Mouse (Mus musculus): ENCODE results near the gene Zbtb46.

Zbtb46 gene

GRCm38 (mm10) chr2:181401497-181401896, 57.7 kb downstream of the Zbtb46 start:
- no peak for DNase-seq (ENCODE audit: low spot score)

GRCm38 (mm10) chr2:181397207-181397761, 61.9 kb downstream of the Zbtb46 start:
- peak; percentile 17 for DNase-seq (ENCODE audit: low spot score)

- peak; percentile 26 for DNase-seq (ENCODE audit: low spot score)
These were observed 65.1 kb downstream of the Zbtb46 start for GRCm38 (mm10) chr2:181394086-181394485.

DNA sequence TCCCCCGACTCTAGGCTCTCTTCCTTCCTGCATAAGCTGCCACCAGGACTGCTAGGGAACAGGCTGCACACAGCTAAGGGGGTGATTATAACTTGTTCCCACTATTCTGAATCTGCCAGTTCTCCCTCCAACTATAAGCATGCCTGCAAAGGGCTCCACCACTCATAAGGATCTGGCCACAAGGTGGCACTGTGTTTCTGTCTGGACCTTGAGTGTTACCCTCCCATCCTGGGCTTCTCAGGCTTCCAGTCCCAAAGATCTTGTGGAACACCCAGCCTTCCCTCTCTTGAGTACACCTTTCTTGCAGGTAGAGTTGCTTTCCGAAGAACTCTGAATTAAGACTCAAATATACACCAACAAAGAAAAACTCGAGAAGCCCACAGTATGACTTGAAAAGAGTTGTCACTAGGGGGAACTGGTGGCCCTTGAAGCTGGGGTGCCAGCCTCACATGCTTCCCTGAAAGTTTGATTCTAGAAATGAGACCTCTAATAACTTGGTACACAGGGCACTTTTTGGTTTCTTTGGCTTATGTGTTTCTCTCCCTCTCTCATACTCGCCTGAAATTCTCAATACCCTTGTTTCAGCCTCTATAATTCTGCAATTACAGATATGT, 66.5 kb downstream of the Zbtb46 start:
- DNase-seq (ENCODE audit: low spot score) = peak; percentile 68

DNA sequence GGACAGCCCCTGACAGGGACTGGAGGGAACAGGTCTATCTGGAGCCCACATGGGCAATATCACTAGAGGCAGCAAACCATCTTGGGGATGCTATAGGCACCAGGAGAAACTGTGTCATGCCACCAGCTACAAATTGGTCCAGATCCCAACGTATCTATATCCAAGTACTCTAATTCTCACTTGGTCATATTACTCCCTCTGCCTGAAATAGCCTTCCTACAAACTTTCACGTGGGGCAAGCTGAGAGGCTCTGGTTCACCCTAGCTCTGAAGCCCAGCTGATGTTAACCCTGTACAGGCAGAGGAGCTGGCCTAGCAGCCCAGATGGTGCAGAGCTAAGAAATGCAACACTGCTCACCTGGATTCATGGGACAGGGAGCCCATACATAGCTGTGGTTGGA, 67.7 kb downstream of the Zbtb46 start:
- DNase-seq (ENCODE audit: low spot score) = no peak

DNA sequence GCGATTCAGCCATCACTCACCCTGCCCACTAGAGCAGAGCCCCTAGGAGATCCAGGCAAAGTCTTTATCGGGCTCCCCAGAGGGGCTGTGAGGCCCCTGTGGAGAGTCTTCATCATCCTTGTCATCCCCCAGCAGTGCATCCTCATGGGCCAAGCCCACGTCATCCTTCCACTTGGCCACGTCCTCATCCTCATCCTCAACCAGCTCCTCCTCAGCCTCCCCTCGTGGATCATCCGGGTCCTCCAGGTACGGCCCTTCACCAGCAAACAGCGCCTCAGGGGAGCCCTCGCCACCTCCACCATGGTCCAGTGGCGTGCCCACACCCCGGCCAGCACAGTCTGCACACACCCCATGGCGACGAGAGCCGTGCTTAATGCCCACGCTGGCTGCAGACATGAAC, 68.2 kb downstream of the Zbtb46 start:
- DNase-seq (ENCODE audit: low spot score) = no peak

DNA sequence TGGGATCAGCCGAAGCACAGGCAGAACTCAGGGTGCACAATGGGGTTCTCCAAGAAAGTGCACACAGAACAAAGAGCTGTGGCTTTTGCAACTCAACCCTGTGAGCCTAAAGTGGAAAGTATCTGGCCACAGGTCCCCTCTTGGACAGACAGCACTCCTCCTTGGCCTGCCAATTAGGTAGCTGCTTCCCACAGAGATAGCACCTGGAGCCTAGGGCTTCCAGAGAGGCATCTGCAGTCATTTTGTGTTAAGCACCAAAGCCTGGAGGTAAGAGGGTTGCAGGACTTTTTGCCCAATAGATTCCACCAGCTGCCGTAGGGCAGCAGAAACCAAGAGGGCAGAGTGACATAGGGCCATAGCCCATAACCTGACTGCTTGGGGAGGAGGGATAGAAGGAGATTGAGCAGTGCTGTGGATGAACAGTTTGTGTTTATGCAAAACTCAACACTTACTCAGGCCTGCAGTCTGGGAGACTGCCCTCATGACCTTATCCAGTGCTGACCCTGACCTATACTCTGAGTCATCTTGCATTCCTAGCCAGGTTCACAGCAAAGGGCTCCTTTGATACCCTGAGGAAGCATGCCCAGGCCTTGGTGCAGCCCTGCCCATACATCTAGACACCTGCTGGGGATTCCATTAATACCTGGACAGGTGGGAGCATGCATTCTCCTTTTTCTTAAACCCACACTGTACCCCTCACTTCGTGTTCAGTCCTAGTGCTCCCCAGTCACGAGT, 68.9 kb downstream of the Zbtb46 start:
- DNase-seq (ENCODE audit: low spot score) = no peak

GRCm38 (mm10) chr2:181386663-181387210, 72.5 kb downstream of the Zbtb46 start:
- no peak for DNase-seq (ENCODE audit: low spot score)

DNA sequence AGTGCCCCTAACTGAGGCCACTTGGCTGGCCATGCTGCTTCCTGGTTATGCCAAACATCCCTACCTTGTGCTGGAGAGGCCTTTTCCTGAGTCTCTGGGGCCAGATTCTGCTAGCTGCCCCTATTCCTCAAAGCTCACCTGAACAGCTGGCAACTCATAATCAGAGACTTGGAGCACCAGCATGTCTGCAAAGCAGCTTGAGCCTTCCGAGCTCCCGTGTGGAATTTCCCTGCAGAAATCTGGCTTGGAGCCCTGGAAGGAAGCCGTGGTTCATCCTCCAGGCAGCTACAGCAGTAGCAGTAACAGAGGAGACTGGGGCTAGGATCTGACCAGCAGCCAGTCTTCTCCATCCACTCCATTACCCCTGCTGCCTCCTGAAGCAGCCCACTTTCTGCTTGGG, 73.3 kb downstream of the Zbtb46 start:
- no peak for DNase-seq (ENCODE audit: low spot score)

GRCm38 (mm10) chr2:181384919-181385391, 74.3 kb downstream of the Zbtb46 start:
- peak; percentile 22 for DNase-seq (ENCODE audit: low spot score)

- DNase-seq (ENCODE audit: low spot score) = no peak
These were observed 74.8 kb downstream of the Zbtb46 start for GRCm38 (mm10) chr2:181384463-181384862.

DNA sequence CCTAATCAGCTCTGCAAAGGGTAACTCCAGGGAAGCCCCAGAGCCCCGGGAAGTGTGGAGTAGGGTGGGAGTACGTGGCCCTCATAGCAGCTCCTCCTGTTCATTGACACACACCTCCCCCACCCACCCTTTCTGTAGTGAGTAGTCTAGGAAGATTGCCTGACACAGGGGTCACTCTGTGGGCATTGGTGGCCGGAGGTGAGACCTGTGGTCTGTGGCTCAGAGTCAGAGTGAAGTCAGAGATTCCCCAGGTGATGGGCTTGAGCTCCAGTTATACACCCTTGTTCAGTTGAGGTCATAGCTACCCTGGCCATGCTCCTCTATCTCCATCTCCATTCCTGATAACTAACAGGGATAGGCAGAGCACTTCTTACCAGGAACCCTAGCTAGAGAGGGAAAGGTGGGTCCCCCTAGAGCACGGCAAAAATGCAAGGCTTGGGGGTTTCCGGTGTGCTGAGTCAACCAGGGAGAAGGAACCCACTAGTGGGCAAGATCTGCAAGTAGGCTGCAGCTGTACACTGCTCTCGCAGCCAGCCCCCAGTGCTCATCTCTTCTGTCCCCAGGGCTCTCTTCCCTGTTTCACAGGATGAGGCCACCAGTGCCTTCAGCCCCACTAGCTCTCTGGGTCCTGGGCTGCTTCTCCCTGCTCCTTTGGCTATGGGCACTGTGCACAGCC, 77.5 kb downstream of the Zbtb46 start:
- DNase-seq (ENCODE audit: low spot score) = no peak

DNA sequence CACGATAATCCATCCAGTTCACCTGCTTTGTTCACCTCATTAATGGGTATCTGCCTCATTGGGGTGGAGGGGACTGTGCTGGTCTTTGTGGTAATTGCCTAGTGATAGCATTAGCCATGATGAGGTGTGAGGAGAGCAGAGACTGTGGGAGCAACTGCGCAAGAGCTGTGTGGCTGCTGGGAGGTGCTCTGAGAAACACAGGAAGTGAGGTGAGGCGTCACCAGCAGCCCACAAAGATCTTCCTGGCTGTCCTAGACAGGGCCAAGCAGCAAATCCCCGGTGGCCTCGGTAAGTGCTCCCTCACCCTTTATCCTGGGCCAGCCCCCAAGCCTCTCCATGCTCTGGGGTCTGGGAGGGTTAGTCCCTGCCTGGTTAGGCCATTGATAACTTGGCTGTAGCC, 78.1 kb downstream of the Zbtb46 start:
- no peak for DNase-seq (ENCODE audit: low spot score)

DNA sequence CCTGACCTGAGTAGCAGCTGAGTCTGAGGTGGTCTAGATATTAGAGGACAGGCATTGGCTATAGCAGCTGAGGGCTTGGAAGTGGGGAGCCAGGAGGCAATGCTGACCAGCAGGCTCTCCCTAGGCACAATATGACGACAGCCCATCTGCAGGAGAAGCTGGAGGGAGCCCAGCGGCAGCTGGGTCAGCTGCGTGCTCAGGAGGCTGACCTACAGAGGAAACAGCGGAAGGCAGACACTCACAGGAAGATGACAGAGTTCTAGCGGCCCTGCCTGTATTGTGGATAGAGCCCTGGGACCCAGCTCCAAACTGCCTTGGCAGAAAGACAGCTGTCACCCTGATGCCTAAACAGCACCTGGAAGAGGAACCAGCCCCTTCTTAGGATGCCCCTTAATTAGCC, 79.0 kb downstream of the Zbtb46 start:
- no peak for DNase-seq (ENCODE audit: low spot score)

DNA sequence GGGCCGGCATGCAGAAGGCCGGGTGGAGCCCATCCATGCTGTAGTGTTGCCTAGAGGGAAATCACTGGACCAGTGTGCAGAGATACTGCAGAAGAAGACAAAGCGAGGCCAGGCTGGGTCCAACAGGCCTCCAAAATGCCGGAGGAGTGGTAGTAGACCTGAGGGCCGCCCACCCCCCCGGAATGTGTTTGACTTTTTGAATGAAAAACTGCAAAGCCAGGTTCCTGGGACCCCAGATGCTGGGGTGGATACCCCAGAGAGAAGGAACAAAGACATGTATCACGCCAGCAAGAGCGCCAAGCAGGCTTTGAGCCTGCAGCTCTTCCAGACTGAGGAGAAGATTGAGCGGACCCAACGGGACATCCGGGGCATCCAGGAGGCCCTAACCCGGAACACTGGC, 79.4 kb downstream of the Zbtb46 start, which contains the start of gene Lime1:
TSS of gene Lime1 (plus strand) at position 301 of the 400 bp plus-strand sequence.
- DNase-seq (ENCODE audit: low spot score) = no peak

GRCm38 (mm10) chr2:181378701-181379100, 80.5 kb downstream of the Zbtb46 start:
- no peak for DNase-seq (ENCODE audit: low spot score)

- no peak for DNase-seq (ENCODE audit: low spot score)
These were observed 82.0 kb downstream of the Zbtb46 start for GRCm38 (mm10) chr2:181377230-181377629.

DNA sequence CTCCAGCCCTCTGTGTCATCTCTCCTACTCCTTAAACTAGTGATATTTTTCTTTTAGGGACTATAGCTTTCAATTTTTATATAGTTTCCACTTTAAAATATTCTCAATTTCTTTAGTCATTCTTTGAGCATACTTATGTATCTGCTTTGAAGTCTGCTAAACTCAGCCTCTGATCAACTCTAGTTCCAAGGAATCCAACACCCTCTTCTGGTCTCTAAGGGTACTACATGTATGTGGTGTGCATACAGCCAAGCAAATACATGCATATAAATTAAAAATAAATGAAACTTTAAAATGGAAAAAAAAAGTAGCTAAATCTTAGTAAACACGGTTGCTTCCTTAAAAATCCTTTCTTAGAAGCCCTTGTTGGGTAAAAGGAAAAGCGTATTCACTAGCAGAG, 83.4 kb downstream of the Zbtb46 start:
- DNase-seq (ENCODE audit: low spot score) = no peak

DNA sequence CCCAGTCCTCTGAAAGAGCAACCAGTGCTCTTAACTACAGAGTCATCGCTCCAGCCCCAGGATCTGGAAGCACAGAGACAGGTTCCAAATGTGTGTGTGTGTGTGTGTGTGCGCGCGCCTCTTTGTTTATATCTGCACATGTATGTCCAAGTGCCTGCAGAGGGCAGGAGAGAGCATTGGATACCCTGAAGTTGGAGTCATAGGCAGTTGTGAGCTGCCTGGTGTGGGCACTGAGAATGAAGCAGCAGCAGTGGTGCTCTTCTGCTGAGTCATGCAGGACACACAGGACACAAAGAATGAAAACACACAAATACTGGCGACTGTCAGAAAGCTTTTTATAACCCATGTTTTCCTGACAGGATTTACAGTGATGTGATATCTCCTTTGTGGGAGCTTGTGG, 89.2 kb downstream of the Zbtb46 start:
- no peak for DNase-seq (ENCODE audit: low spot score)

DNA sequence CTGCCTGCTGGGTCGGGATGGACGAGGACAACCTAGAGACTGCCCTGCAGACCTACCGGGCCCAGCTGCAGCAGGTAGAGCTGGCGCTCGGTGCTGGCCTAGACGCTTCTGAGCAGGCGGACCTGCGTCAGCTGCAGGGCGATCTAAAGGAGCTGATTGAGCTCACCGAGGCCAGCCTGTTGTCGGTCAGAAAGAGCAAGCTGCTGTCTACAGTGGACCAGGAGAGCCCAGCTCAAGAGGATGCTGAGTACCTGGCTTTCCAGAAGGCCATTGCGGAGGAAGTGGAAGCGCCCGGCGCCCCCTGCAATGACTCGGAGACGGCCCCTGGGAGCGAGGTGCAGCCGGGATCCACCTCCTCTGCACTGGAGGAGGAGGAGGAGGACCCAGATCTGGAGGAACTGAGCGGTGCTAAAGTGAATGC, 93.6 kb downstream of the Zbtb46 start:
- no peak for DNase-seq (ENCODE audit: low spot score)

- DNase-seq (ENCODE audit: low spot score) = peak; percentile 83
These were observed 94.2 kb downstream of the Zbtb46 start, which contains the start of the genes Zgpat and Arfrp1 for GRCm38 (mm10) chr2:181364860-181365596. Zgpat (plus strand) TSS chr2:181364928. Arfrp1 (minus strand) TSS chr2:181365404.

DNA sequence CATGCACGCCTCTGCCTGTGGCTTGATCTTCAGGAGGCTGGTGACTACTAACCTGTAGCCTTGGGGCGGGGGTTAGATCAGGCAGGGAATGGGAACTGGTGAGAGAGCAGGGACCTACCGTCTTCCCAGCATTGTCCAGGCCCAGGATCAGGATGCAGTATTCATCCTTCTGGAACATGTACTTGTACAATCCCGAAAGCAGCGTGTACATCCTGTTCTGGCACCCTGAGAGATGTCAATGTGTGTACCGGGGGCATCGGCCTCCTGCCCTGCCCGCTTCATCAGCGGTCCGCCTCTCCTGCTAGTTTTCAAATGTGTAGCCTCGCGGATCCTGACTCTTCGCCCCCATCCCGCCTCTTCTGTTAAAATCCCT, 94.8 kb downstream of the Zbtb46 start:
- DNase-seq (ENCODE audit: low spot score) = no peak
